Mouse (Mus musculus): ENCODE results near the gene Hpcal1.
"Not testable (repeated sequence)": the region's sequence is repeated elsewhere in the genome, so short reads cannot be mapped to it uniquely, and the experiment has no call there.

Gene Hpcal1

GRCm38 (mm10) chr12:17779093-17779492 lies 88.4 kb downstream of the Hpcal1 start:
- no peak for DNase-seq (ENCODE audit: low spot score in 2 of 2)

DNA sequence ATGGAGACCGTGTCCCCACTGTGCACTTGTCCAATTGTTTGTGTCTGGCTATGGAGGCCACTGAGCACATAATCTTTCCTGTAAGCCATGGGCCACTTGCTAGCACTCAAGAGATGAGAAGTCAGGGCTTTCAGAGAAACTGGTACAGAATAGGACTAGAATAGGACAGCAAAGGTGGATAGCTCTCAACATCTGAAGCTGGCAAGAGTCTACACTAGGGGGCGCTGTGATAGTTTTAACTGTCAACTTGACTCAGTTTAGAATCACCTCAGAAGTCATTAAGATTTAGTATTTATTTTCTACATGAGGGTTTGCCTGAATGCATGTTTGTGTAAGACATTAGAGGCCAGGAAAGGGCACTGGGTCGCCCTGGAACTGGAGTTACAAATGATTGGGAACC lies 98.8 kb downstream of the Hpcal1 start:
- no peak for DNase-seq (ENCODE audit: low spot score in 2 of 2)

DNA sequence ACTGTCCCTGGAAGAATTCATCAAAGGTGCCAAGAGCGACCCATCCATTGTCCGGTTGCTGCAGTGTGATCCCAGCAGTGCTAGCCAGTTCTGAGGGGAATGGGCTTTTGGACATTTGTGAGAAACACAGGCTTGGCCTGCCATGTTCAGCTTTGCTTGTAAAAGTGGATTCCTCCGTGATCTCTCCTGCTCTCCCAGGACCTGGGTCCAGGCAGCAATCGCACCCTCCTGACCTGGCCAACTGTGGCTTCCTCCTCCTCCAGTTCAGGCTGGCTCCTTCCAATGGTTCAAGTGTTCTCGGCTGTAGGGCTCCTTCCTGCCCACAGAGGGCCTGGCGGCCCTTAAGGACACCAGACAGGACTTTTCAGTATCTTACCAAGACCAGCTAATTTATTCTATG lies 100.5 kb downstream of the Hpcal1 start:
- DNase-seq (ENCODE audit: low spot score in 2 of 2), result no peak

- DNase-seq (ENCODE audit: low spot score in 2 of 2), result no peak
These were observed 102.1 kb downstream of the Hpcal1 start for GRCm38 (mm10) chr12:17792756-17793155.

DNA sequence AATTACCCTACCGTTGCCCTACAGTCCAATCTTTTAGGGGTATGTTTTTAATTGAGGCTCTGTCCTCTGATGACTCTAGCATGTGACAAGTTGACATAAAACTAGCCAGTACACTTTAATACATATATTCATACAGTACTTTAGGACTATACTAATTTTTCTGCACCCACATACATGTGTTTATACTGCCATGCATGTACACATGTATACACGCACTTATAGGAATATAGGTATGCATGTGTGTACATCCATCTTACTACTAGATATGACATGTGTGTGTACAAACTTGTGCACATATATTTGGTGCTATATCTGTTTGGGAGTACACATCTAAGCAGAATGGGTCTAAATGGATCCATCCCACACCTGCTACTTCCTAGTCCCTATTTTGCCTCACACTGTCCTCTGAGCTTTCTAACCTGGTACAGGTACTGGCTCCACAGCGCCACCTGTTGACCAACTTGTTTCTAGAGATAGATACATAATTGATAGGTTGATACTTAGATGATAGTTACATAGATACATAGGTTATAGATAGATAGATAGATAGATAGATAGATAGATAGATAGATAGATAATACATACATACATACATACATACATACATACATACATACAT lies 105.1 kb downstream of the Hpcal1 start:
- peak; percentile 69 to 71 for DNase-seq (ENCODE audit: low spot score in 2 of 2)

- not testable (repeated sequence) for DNase-seq (ENCODE audit: low spot score in 2 of 2)
These were observed 107.6 kb downstream of the Hpcal1 start for GRCm38 (mm10) chr12:17798261-17798660.

DNA sequence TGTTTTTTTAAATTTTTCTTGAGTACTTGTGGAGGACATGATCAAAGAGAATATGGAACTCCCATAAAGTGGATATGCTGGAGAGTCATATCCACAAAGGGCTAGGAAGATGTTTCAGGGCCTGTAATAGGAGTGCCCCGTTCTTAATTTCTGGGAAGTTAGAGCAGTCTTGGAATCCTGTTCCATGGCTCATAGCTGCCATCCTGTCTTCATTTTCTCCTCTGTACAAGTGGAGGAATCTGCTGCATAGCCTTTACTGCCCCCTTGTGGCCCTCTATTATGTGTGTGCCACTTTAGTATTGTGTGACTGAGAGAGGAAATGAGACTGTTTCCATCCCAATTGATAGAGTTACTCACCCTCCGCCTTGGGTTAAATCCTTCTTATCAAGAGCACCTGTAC lies 117.9 kb downstream of the Hpcal1 start:
- peak; percentile 78 to 81 for DNase-seq (ENCODE audit: low spot score in 2 of 2)

GRCm38 (mm10) chr12:17835279-17835678 lies 144.6 kb downstream of the Hpcal1 start:
- not testable (repeated sequence) for DNase-seq (ENCODE audit: low spot score in 2 of 2)
